Mouse (Mus musculus): ENCODE data around the gene Ssrp1.

DNA sequence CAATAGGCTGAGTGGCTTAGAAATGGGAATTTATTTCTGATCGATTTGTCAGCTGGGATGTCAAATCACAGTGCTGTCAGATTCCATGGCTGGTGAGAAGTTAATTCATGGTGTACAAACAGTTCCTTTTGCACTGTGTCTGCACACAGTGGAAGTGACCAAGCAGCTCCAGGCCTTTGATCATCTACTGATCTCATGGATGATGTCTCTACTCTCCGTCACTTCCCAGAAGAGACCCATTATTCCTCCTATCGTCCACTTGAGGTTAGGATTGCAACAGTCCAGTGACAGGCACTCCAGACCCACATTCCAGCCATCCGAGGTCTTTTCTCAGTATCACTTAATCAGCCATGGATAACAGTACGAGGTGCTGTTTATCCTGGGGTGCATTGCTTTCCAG, 36.7 kb downstream of the Ssrp1 start:
- TF ChIP-seq POLR2A (IDR thresholded peaks at IDR 0.05; ENCODE audit: insufficient read depth, low read depth, low read length) (no peak), CTCF (IDR thresholded peaks at IDR 0.05; ENCODE audit: insufficient read depth, low read depth, low read length) (no peak)
